Mouse (Mus musculus): ENCODE measurements around the gene Efcab6. TPM values are rescaled to one million over a fixed set of nuclear protein-coding genes. Genes with fewer than 3 reads are reported as not detected.
"Not testable (repeated sequence)": the region's sequence is repeated elsewhere in the genome, so short reads cannot be mapped to it uniquely, and the experiment has no call there.

Gene Efcab6
- total RNA-seq (2015) (not detected in 2 replicates), total RNA-seq (2017) (not detected in 2 replicates)

DNA sequence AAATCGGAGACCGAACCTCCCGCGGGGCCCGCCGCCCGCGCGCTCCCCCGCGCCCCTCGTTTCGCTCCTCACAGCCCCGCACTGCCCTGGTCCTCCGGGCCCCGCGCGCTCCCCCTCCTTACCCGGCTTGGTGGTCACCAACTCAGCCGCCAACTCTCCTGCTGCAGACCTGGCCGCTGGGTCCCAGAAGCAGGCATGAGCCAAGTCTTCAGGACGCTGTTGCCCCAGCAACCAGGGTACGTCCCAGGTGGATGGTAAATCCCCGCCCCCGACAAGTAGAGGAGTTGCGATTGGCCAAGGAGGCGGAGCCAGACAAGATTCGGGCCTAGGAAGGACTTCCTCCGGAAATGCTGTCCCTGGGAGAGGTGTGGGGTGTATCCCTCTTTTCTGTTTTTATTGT, at the start of gene Efcab6:
Efcab6 (minus strand) TSS at position 240 of the 400 bp plus-strand sequence.
- no peak for ATAC-seq (ENCODE audit: poor library complexity, severe bottlenecking)

DNA sequence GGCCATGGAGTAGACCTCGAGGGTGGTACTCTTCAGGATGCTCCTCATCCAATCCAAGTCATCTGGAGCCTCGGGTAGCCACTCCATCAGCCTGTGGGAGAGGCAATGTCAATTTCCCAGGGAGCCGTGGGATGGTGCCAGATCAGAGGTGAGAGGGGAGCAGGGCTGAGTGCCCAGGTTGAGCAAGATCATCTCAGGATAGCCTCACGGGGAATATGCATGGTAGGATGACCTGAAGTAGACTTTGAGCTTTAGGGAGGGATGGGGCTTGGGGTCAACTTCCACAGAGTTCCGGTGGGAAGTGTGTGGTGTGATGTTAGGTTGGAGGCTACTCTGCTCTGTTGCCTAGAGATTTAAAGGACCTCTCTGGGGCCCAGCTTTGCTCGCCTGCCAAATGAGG, 48.7 kb upstream of the Efcab6 start:
- no peak for ATAC-seq (ENCODE audit: poor library complexity, severe bottlenecking)

GRCm38 (mm10) chr15:84108899-84109298, 43.7 kb upstream of the Efcab6 start:
- ATAC-seq (ENCODE audit: poor library complexity, severe bottlenecking), result no peak

- ATAC-seq (ENCODE audit: poor library complexity, severe bottlenecking), result no peak
Measured at GRCm38 (mm10) chr15:84105924-84106500, 40.8 kb upstream of the Efcab6 start.

DNA sequence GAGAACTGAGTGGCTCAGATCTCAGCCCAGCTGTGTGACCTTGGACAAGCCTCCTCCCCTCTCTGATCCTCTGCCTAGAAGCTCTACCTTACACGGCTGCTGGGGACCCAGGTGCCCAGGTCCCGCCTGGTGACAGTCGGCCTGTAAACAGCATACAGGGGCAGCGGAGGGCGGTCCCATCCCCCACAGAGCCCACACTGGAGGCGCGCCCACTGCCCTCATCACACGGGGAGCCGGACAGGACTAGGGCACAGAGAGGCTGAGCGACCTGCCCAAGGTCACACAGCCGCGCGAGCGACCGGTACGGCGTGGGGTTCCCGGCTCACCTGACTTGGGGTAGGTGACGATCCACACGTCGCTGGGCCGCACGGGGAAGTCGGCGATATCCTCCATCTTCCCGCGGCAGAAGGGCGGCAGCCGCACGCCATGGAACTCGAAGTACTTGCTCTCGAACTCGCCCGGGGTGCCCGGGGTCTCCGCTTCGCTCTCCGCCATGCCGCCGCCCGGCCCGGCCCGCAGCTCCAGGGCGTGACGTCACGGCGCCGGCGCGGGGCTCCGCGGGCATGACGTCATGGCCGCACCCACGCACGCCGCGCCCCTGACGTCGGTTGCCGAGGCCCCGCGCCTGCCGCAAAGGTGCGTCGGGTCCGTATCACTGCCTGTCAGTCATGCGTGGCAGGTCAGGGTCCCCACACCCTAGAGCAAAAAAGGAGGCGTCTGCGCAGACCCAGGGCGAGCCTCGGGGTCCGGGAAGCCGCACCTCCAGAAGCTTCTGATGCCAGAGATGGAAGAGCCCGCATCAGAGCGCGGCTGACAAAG, 40.1 kb upstream of the Efcab6 start, which contains the start of gene Sult4a1:
Sult4a1 (minus strand) TSS at position 650 of the 819 bp plus-strand sequence.
- ATAC-seq (ENCODE audit: poor library complexity, severe bottlenecking), result peak; percentile 18; the same call in 1 of the 2 replicates

DNA sequence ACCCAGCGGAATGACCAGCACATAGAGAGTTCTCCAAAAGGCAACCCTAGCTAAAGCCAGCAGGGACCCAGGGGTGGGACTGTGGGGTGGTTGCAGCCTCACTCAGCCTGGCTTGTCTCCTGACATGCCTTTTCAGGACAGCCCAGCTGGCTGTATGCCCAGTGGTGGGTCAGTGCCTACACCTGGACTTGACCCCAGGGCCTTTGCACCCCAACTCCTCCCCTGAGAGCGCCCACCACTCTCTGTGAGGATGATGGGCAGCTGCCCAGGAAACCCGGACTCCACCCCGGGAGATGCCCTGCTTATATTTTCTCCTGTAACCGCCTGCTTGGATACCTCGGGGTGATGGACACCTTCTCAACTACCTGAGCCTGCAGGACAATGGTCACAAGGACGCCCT, 39.4 kb upstream of the Efcab6 start:
- ATAC-seq (ENCODE audit: poor library complexity, severe bottlenecking), result no peak

DNA sequence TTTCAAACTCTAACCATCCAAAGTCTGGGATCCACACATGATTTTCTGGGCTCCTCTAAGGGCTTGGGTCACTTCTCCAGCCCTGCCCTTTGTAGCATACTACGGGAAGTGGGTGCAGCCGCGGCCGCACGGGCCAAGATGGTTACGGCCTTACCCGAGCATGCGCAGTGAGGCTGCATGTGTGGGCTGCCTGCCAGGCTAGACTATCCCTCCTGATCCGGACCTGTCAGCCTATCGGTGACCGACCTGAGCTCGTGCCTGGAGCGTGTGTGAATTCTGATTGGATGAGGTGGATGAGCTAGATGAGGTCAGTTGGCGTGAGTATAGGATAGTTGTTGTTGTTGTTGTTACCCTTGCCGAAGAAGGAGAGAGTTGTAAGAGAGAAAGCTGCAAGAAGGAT, 32.4 kb upstream of the Efcab6 start:
- ATAC-seq (ENCODE audit: poor library complexity, severe bottlenecking), result not testable (repeated sequence)

- ATAC-seq (ENCODE audit: poor library complexity, severe bottlenecking), result no peak
Measured at GRCm38 (mm10) chr15:84096051-84096450, 30.9 kb upstream of the Efcab6 start.

- no peak for ATAC-seq (ENCODE audit: poor library complexity, severe bottlenecking)
Measured at GRCm38 (mm10) chr15:84094921-84095320, 29.7 kb upstream of the Efcab6 start.

GRCm38 (mm10) chr15:84086775-84087174, 21.6 kb upstream of the Efcab6 start:
- no peak for ATAC-seq (ENCODE audit: poor library complexity, severe bottlenecking)

DNA sequence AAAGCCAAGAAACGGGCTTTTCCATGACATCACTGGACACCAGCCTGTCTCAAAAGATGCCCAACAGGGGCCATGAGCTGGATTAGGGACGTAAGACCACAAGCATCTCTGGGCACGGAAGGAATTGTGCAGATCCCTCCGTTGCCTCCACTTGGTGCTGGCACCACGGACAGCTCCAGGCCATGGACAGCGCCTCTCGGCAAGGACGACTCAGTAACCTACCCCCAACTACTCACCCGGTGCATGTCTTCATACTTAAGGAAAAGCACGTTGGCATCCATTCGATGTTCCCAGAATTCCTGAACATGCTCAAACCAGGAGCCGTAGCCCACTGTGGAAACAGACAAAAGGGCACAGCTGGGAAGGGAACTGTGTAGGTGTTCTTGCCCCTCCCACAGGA, 21.2 kb upstream of the Efcab6 start:
- ATAC-seq (ENCODE audit: poor library complexity, severe bottlenecking), result no peak

- no peak for ATAC-seq (ENCODE audit: poor library complexity, severe bottlenecking)
Measured at GRCm38 (mm10) chr15:84080069-84080468, 14.9 kb upstream of the Efcab6 start.

GRCm38 (mm10) chr15:84079519-84079918, 14.3 kb upstream of the Efcab6 start:
- no peak for ATAC-seq (ENCODE audit: poor library complexity, severe bottlenecking)

DNA sequence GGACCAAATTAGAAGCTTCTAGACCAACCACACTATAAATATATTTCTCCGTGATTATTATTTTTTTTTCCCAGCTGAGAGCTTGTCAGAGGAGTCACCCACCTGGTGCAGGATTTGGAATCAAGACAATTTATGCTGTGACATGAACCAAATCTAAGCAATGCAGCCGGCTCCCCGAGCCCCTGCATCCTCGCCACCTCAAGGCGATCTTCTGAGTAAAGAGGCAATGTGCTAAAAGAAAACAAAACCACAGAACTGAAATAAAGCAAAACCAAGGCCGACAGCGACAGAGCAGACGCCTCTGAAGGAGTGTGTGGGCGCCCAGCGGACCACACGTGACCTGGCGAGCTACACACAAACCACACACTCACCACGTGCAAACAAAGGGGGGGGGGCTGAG, 13.5 kb upstream of the Efcab6 start:
- ATAC-seq (ENCODE audit: poor library complexity, severe bottlenecking), result no peak

- no peak for ATAC-seq (ENCODE audit: poor library complexity, severe bottlenecking)
Measured at GRCm38 (mm10) chr15:84077151-84077550, 12.0 kb upstream of the Efcab6 start.

GRCm38 (mm10) chr15:84074705-84075185, 9.6 kb upstream of the Efcab6 start:
- ATAC-seq (ENCODE audit: poor library complexity, severe bottlenecking), result no peak

- no peak for ATAC-seq (ENCODE audit: poor library complexity, severe bottlenecking)
Measured at GRCm38 (mm10) chr15:84073911-84074704, 8.9 kb upstream of the Efcab6 start.

- ATAC-seq (ENCODE audit: poor library complexity, severe bottlenecking), result no peak
Measured at GRCm38 (mm10) chr15:84073058-84073457, 7.9 kb upstream of the Efcab6 start.

- peak; percentile 49; the same call in 1 of the 2 replicates for ATAC-seq (ENCODE audit: poor library complexity, severe bottlenecking)
Measured at GRCm38 (mm10) chr15:84072226-84072625, 7.0 kb upstream of the Efcab6 start.

DNA sequence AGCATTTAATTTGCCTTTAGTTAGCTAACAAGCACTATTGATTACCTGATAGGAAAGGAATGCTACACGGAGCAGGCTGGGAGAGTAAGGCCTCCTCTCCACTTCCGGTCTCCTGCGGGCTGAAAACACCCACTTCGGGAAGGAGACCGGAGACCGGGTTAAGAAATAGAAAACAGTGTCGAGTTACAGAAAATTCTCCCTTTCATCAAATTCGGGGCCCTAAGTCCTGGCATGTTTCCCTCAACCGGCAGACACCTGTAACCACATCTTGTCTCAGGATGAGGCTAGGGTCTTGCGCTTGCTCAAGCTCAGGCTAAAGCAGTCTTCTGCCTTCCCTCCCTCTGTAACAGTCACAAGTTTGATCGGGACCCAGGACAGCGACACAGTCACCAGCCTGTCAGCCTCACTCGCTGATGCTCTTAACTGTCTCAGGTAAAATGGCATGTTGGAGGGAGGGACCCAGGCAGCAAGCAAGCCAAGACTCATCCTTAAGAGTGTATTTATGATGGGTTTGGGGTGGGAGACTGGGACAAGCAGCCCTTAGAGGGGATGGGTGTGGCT, 5.0 kb upstream of the Efcab6 start:
- ATAC-seq (ENCODE audit: poor library complexity, severe bottlenecking), result no peak
